Mouse (Mus musculus): ENCODE measurements around the gene Ppan.
A peak's percentile ranks its signal among the peaks of the same experiment; 100 is the strongest.

Gene Ppan

GRCm38 (mm10) chr9:20879097-20879792 is 8.7 kb upstream of the Ppan start, which contains the start of gene Angptl6:
Gene Angptl6 (minus strand): TSS chr9:20879727.
- no peak for DNase-seq

GRCm38 (mm10) chr9:20886563-20886962 is 1.4 kb upstream of the Ppan start:
- DNase-seq, result no peak

- no peak for DNase-seq
Observed at GRCm38 (mm10) chr9:20887191-20887590, 784 bp upstream of the Ppan start.

GRCm38 (mm10) chr9:20888386-20888765 is 401 bp downstream of the Ppan start:
- DNase-seq, result no peak

- peak in 1 of 2 experiments; percentile 38 for DNase-seq
Observed at GRCm38 (mm10) chr9:20889185-20890141, 1.5 kb downstream of the Ppan start.

GRCm38 (mm10) chr9:20890411-20890810 is 2.4 kb downstream of the Ppan start:
- no peak for DNase-seq

- DNase-seq, result no peak
Observed at GRCm38 (mm10) chr9:20891339-20892103, 3.5 kb downstream of the Ppan start.

GRCm38 (mm10) chr9:20892104-20892653 is 4.2 kb downstream of the Ppan start:
- DNase-seq, result no peak

- no peak for DNase-seq
Observed at GRCm38 (mm10) chr9:20893069-20893468, 5.1 kb downstream of the Ppan start.

GRCm38 (mm10) chr9:20893590-20894343 is 5.8 kb downstream of the Ppan start:
- DNase-seq, result no peak

- no peak for DNase-seq
Observed at GRCm38 (mm10) chr9:20894629-20895028, 6.7 kb downstream of the Ppan start.

- no peak for DNase-seq
Observed at GRCm38 (mm10) chr9:20895382-20895781, 7.4 kb downstream of the Ppan start.

GRCm38 (mm10) chr9:20897736-20898510 is 9.9 kb downstream of the Ppan start:
- no peak for DNase-seq

- DNase-seq, result peak; percentile 71 to 86
Observed at GRCm38 (mm10) chr9:20898511-20899073, 10.6 kb downstream of the Ppan start, which contains the start of gene Eif3g. Gene Eif3g (minus strand): TSS chr9:20898623.

GRCm38 (mm10) chr9:20901466-20902173 is 13.6 kb downstream of the Ppan start:
- DNase-seq, result peak in 1 of 2 experiments; percentile 31

GRCm38 (mm10) chr9:20902174-20902491 is 14.2 kb downstream of the Ppan start:
- DNase-seq, result no peak

GRCm38 (mm10) chr9:20909948-20910347 is 22.0 kb downstream of the Ppan start:
- DNase-seq, result no peak

- peak in 1 of 2 experiments; percentile 16 for DNase-seq
Observed at GRCm38 (mm10) chr9:20916160-20916559, 28.2 kb downstream of the Ppan start.

GRCm38 (mm10) chr9:20923258-20923657 is 35.3 kb downstream of the Ppan start:
- no peak for DNase-seq

Data from spleen, adult 18-20 months (tissue).